Mouse (Mus musculus): ENCODE data around the gene Wdr54.

Gene Wdr54

DNA sequence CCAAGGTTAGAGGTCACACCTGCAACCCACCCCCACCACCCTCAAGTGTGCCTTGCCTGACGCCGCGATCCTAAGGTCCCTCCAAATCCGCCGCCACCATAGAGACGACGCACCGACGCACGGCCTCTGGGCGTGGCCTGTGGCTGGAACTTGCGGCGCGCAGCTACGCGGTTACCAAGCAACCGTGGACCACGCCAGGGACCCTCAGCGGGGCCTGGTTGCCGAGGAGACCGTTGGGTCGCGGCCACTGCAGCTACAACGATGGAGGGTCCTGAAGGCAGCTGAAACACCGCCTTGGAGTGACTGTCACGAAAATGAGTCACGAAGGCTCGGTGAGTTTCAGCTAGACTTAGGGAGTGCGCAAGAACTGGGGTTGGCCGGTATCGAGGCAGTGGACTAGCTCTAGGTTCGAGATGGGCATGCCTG, at the start of gene Wdr54, which contains the start of gene 1700003E16Rik:
Gene Wdr54, minus strand, starts transcription at position 139 of the 426 bp plus-strand sequence.
Gene 1700003E16Rik, plus strand, starts transcription at position 146 of the 426 bp plus-strand sequence.
- peak; percentile 28 to 41 for DNase-seq (ENCODE audit: low spot score in 2 of 2)

- DNase-seq (ENCODE audit: low spot score in 2 of 2), result no peak
Measured at GRCm38 (mm10) chr6:83205851-83206250, 49.7 kb upstream of the Wdr54 start.

DNA sequence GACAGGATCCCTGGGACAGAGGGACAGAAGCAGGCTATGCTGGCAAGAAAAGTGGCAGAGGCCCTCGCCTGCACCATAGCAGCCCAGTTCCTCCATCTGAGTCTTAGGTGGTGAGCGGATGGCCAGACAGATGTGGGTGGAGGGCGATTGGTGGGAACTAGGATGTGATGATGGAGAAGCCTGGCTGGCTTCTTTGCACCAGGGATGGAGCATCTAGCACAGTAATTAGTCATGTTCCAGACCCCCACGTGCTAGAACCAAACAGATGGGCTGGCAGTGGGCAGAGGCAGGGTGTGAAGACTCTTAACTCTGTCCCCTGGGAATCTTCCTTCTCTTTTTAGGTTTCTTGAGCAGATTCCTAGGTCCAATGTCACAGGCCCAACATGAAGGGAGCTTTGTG, 47.1 kb upstream of the Wdr54 start:
- DNase-seq (ENCODE audit: low spot score in 2 of 2), result no peak

GRCm38 (mm10) chr6:83197345-83198004, 41.3 kb upstream of the Wdr54 start:
- no peak for DNase-seq (ENCODE audit: low spot score in 2 of 2)

DNA sequence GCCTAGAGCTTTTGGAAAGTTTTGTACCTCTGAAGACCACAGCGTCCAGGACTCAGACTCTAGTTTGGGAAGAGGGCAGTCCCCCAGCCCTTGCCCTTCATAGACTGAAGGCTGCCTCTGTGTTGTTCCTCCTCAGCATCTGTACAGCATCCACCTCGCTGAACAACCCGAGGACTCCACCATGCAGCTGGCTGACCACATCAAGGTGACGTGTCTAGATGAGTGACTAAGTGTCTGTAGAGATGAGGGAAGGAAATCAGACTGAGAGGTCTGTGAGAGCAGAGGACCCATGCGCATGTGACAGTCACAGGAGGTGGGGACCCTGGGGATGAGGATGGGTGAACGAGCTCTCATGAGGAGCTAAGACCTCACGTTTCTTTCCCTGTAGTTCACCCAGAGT, 37.4 kb upstream of the Wdr54 start:
- DNase-seq (ENCODE audit: low spot score in 2 of 2), result no peak

GRCm38 (mm10) chr6:83186946-83187345, 30.7 kb upstream of the Wdr54 start:
- DNase-seq (ENCODE audit: low spot score in 2 of 2), result no peak

GRCm38 (mm10) chr6:83185895-83186861, 30.0 kb upstream of the Wdr54 start:
- peak in 1 of 2 experiments; percentile 39 for DNase-seq (ENCODE audit: low spot score in 2 of 2)

- DNase-seq (ENCODE audit: low spot score in 2 of 2), result no peak
Measured at GRCm38 (mm10) chr6:83184858-83185435, 28.8 kb upstream of the Wdr54 start.

DNA sequence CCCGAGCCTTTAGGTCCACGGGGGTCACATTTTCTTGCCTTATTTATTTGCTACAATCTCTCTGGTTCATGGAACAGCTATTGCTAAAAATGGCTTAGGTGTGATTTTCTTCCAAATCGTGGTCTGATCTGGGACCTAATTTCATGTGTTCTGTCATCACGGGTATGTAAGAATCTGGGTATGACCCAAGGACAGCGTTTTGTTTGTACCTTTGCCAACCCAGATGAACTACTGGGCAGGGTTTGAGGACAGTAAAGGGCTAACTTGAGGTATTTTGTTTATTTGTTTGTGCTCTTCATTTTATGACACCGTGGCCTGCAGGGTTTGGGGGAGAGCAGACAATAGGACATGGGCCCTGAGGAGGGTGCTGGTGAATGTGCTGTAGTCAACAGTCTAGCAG, 24.4 kb upstream of the Wdr54 start:
- no peak for DNase-seq (ENCODE audit: low spot score in 2 of 2)

DNA sequence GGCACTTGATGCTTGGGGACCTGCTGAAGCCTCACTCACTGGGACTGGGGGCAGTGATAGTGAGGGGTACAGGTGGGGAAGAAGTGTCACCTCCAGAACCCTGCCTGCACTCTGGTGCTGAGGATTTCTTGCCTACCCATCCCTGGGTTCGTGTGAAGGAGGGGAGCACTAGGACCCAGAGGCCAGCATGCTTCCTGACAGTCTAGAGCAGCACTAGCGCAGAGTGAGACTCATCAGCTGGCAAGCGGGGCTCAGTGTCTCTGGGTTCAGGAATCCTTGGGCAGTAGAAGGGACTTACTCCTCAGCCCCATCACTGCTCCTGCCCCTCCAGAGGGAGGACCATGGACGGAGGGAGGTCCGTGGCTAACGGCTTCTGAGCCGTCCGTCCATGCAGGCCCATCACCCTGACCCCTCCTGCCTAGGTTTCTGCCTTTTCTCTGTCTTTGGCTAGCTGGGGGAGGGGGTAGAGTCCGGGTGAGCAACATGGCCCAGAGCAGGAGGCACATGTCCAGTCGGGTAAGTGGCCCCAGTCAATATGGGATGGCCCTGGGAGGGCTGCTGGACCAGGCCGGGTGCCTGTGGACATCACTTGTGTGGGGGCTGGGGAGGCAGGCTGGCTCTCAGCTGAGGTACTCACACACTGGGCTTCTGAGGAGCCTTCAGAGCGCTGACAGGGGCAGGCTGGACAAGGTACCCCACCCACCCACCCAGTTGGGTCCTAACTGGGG, 23.4 kb upstream of the Wdr54 start:
- DNase-seq (ENCODE audit: low spot score in 2 of 2), result no peak

- no peak for DNase-seq (ENCODE audit: low spot score in 2 of 2)
Measured at GRCm38 (mm10) chr6:83175996-83176395, 19.8 kb upstream of the Wdr54 start.

DNA sequence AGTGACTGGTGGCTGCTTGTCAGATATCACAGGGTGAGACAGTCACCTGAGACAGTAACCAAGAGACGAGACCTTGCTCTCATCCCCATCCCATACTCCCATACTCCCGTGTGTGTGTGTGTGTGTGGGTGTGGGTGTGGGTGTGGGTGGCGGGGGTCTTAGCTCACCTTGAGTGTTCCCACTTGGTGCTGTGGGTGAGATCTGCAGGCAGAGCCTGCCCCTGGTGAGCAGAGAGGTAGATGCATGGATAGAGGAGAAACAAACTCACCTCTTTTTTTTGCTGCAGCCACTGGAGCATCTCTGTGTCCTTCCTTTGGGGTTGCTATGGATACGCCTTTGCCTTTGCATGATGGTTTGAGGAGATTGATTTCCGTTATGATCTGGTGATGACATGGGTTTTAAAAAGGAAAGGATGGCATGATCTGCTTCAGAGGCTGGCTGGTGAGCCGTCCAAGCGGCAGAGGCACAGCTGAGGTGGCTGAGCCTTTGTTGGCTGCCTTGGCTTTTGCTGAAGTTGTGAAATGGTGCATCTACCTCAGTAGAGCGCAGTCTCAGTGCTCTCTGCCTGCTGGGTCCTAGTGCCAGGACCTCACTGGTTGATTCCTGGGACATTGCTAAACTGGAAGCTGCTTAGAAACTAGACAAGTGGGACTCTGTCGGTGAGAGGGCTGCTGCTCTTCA, 16.2 kb upstream of the Wdr54 start:
- no peak for DNase-seq (ENCODE audit: low spot score in 2 of 2)

GRCm38 (mm10) chr6:83171063-83171462, 14.9 kb upstream of the Wdr54 start:
- no peak for DNase-seq (ENCODE audit: low spot score in 2 of 2)

- no peak for DNase-seq (ENCODE audit: low spot score in 2 of 2)
Measured at GRCm38 (mm10) chr6:83169872-83170271, 13.7 kb upstream of the Wdr54 start.

GRCm38 (mm10) chr6:83166243-83166630, 10.0 kb upstream of the Wdr54 start:
- DNase-seq (ENCODE audit: low spot score in 2 of 2), result no peak

DNA sequence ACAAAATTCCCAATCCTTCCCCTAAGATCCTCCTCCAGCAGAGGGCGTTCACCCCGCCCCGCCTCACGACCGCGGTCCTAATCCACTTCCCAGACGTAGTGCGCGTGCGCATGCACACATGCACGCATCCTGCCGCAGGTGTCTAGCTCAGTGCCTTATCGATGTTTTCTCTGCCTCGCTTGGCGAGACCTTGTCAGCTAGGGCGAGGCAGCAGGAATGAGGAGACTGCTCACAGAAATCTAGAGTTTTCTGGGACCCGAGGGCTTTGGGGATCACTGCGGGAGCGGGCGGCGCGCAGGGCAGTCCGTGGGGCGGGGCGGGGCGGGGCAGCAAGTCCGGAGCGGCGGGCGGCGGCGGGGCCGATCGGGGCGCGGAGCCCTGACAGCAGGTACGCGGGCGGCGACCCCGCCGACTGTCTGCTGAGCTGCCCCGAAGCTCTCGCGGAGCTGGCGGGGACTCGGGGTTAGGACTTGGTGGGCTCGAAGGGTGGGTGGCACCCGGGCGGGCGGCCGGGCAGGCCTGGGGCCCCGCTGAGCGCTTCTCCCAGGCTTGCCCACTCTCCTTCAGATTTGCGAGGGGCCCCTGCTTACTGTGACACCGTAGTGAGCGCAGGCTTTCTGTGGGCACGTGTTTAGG, 9.5 kb upstream of the Wdr54 start, which contains the start of gene Dctn1:
Gene Dctn1, plus strand, starts transcription at position 314 of the 636 bp plus-strand sequence.
- DNase-seq (ENCODE audit: low spot score in 2 of 2), result peak; percentile 90 to 93

DNA sequence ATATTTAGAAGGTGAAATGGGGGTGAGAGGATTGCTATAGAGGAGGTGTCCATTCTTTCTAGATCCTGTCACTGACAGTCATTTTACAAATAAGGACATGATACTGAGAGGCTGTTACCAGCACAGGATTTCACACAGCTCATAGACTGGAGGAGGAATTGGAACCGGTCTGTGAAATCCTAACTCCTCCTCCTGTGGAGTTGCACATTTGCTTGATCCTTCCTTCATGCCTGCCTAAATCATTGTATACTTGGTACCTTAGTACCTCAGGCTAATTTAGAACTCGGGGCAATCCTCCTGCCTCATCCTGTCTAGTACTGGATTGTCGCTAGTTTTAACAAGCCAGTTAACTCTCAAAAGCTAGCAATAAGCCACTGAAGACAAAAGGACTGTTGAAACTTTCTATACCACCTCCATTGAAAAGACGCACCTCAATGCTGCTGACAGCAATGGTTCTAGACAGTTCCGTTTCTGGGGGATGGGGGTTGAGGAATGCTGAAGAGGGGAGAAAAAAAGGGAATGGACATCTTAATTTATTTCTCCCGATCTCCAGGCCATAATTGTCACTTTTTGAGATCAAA, 8.9 kb upstream of the Wdr54 start:
- DNase-seq (ENCODE audit: low spot score in 2 of 2), result no peak

- DNase-seq (ENCODE audit: low spot score in 2 of 2), result peak in 1 of 2 experiments; percentile 29
Measured at GRCm38 (mm10) chr6:83162701-83163100, 6.5 kb upstream of the Wdr54 start.

- no peak for DNase-seq (ENCODE audit: low spot score in 2 of 2)
Measured at GRCm38 (mm10) chr6:83161921-83162641, 5.9 kb upstream of the Wdr54 start.
